Mouse (Mus musculus): ENCODE measurements around the gene Dclk1. TPM values are rescaled to one million over a fixed set of nuclear protein-coding genes. Genes with fewer than 3 reads are reported as not detected.

Gene Dclk1
- polyA plus RNA-seq, 1 experiment from 2014 or later: 44.8 TPM

GRCm38 (mm10) chr3:55226501-55227213, 15.5 kb upstream of the Dclk1 start:
- H3K9me3 ChIP-seq: peaks cover 4% of the 10 kb centered on the region; the same call in 1 of the 2 replicates
- H3K4me3 ChIP-seq: no peak overlapping the region
- WGBS: 23% methylated on average over 18 of the region's 18 CpGs
- DNase-seq (ENCODE audit: low spot score): peak; percentile 58
- peaks cover 9% of the 10 kb centered on the region for H3K4me1 ChIP-seq
- H3K27ac ChIP-seq (replicated peaks): no peak overlapping the region
- H3K27me3 ChIP-seq (replicated peaks; ENCODE audit: low read depth, poor library complexity, severe bottlenecking): peaks cover 17% of the 10 kb centered on the region; the same call in 1 of the 2 replicates
- no peaks in the 10 kb centered on the region for H3K36me3 ChIP-seq (replicated peaks)

GRCm38 (mm10) chr3:55227214-55227581, 15.0 kb upstream of the Dclk1 start:
- peaks cover 17% of the 10 kb centered on the region; the same call in 1 of the 2 replicates for H3K27me3 ChIP-seq (replicated peaks; ENCODE audit: low read depth, poor library complexity, severe bottlenecking)
- peaks cover 9% of the 10 kb centered on the region for H3K4me1 ChIP-seq
- no peaks in the 10 kb centered on the region for H3K36me3 ChIP-seq (replicated peaks)
- H3K27ac ChIP-seq (replicated peaks): no peak overlapping the region
- 25% methylated on average over 4 of the region's 4 CpGs for WGBS
- no peak overlapping the region for H3K4me3 ChIP-seq
- DNase-seq (ENCODE audit: low spot score): no peak
- H3K9me3 ChIP-seq: peaks cover 4% of the 10 kb centered on the region; the same call in 1 of the 2 replicates

- Histone ChIP-seq H3K27ac (replicated peaks) (peak overlapping the region; percentile 91), H3K4me1 (peaks cover 26% of the 10 kb centered on the region), H3K9me3 (no peaks in the 10 kb centered on the region), H3K36me3 (replicated peaks) (peaks cover 4% of the 10 kb centered on the region; the same call in 1 of the 2 replicates), H3K27me3 (replicated peaks; ENCODE audit: low read depth, poor library complexity, severe bottlenecking) (peaks cover 38% of the 10 kb centered on the region), H3K4me3 (peak overlapping the region; percentile 80)
- under 1% methylated on average over 45 of the region's 45 CpGs for WGBS
- DNase-seq (ENCODE audit: low spot score): peak; percentile 88
These were observed 375 bp downstream of the Dclk1 start for GRCm38 (mm10) chr3:55242422-55243055.

GRCm38 (mm10) chr3:55243056-55243471, 900 bp downstream of the Dclk1 start:
- DNase-seq (ENCODE audit: low spot score): no peak
- peak overlapping the region; percentile 91 for H3K27ac ChIP-seq (replicated peaks)
- WGBS: 2% methylated on average over 8 of the region's 8 CpGs

GRCm38 (mm10) chr3:55244087-55244486, 1.9 kb downstream of the Dclk1 start:
- peaks cover 10% of the 10 kb centered on the region for H3K36me3 ChIP-seq (replicated peaks)
- no peak for DNase-seq (ENCODE audit: low spot score)
- H3K4me1 ChIP-seq: peaks cover 26% of the 10 kb centered on the region
- WGBS: 68% methylated on average over 6 of the region's 6 CpGs
- H3K9me3 ChIP-seq: no peaks in the 10 kb centered on the region
- H3K27me3 ChIP-seq (replicated peaks; ENCODE audit: low read depth, poor library complexity, severe bottlenecking): peaks cover 38% of the 10 kb centered on the region
- H3K4me3 ChIP-seq: peak overlapping the region; percentile 80; the same call in 1 of the 2 replicates
- H3K27ac ChIP-seq (replicated peaks): no peak overlapping the region

More at GRCm38 (mm10) chr3:55243056-55243471, 900 bp downstream of the Dclk1 start:
- H3K9me3 ChIP-seq: no peaks in the 10 kb centered on the region
- H3K36me3 ChIP-seq (replicated peaks): peaks cover 5% of the 10 kb centered on the region
- H3K4me1 ChIP-seq: peaks cover 26% of the 10 kb centered on the region
- peaks cover 38% of the 10 kb centered on the region for H3K27me3 ChIP-seq (replicated peaks; ENCODE audit: low read depth, poor library complexity, severe bottlenecking)
- H3K4me3 ChIP-seq: peak overlapping the region; percentile 80

GRCm38 (mm10) chr3:55246618-55247272, 4.6 kb downstream of the Dclk1 start:
- WGBS: 89% methylated on average over 12 of the region's 12 CpGs
- no peak for DNase-seq (ENCODE audit: low spot score)
- no peaks in the 10 kb centered on the region for H3K9me3 ChIP-seq
- H3K27me3 ChIP-seq (replicated peaks; ENCODE audit: low read depth, poor library complexity, severe bottlenecking): peaks cover 30% of the 10 kb centered on the region
- H3K27ac ChIP-seq (replicated peaks): no peak overlapping the region
- H3K36me3 ChIP-seq (replicated peaks): peaks cover 10% of the 10 kb centered on the region
- H3K4me3 ChIP-seq: no peak overlapping the region
- peaks cover 25% of the 10 kb centered on the region for H3K4me1 ChIP-seq

- H3K36me3 ChIP-seq (replicated peaks): peaks cover 10% of the 10 kb centered on the region
- H3K27me3 ChIP-seq (replicated peaks; ENCODE audit: low read depth, poor library complexity, severe bottlenecking): peaks cover 19% of the 10 kb centered on the region
- no peaks in the 10 kb centered on the region for H3K9me3 ChIP-seq
- 86% methylated on average over 3 of the region's 3 CpGs for WGBS
- no peak overlapping the region for H3K27ac ChIP-seq (replicated peaks)
- no peak for DNase-seq (ENCODE audit: low spot score)
- peaks cover 12% of the 10 kb centered on the region for H3K4me1 ChIP-seq
- no peak overlapping the region for H3K4me3 ChIP-seq
These were observed 5.9 kb downstream of the Dclk1 start for GRCm38 (mm10) chr3:55248048-55248447.

GRCm38 (mm10) chr3:55248508-55248907, 6.3 kb downstream of the Dclk1 start:
- WGBS: 85% methylated on average over 6 of the region's 6 CpGs
- peaks cover 10% of the 10 kb centered on the region for H3K36me3 ChIP-seq (replicated peaks)
- DNase-seq (ENCODE audit: low spot score): no peak
- peaks cover 14% of the 10 kb centered on the region for H3K27me3 ChIP-seq (replicated peaks; ENCODE audit: low read depth, poor library complexity, severe bottlenecking)
- no peaks in the 10 kb centered on the region for H3K9me3 ChIP-seq
- peaks cover 7% of the 10 kb centered on the region for H3K4me1 ChIP-seq
- no peak overlapping the region for H3K4me3 ChIP-seq
- no peak overlapping the region for H3K27ac ChIP-seq (replicated peaks)

- Histone ChIP-seq H3K9me3 (no peaks in the 10 kb centered on the region), H3K4me3 (no peak overlapping the region), H3K4me1 (no peaks in the 10 kb centered on the region), H3K27ac (replicated peaks) (no peak overlapping the region), H3K36me3 (replicated peaks) (peaks cover 12% of the 10 kb centered on the region), H3K27me3 (replicated peaks; ENCODE audit: low read depth, poor library complexity, severe bottlenecking) (no peaks in the 10 kb centered on the region)
- 84% methylated on average over 2 of the region's 2 CpGs for WGBS
- DNase-seq (ENCODE audit: low spot score): no peak
These were observed 8.5 kb downstream of the Dclk1 start for GRCm38 (mm10) chr3:55250631-55251030.

GRCm38 (mm10) chr3:55260139-55260538, 18.0 kb downstream of the Dclk1 start:
- Histone ChIP-seq H3K4me3 (no peak overlapping the region), H3K36me3 (replicated peaks) (no peaks in the 10 kb centered on the region), H3K27ac (replicated peaks) (no peak overlapping the region), H3K27me3 (replicated peaks; ENCODE audit: low read depth, poor library complexity, severe bottlenecking) (no peaks in the 10 kb centered on the region), H3K4me1 (no peaks in the 10 kb centered on the region), H3K9me3 (no peaks in the 10 kb centered on the region)
- DNase-seq (ENCODE audit: low spot score): no peak
- 91% methylated on average over 7 of the region's 7 CpGs for WGBS

- Histone ChIP-seq H3K4me1 (0 out of 2 replicates have a peak, but pooled peaks cover 4% of the 10 kb centered on the region), H3K27me3 (replicated peaks; ENCODE audit: low read depth, poor library complexity, severe bottlenecking) (no peaks in the 10 kb centered on the region), H3K36me3 (replicated peaks) (no peaks in the 10 kb centered on the region), H3K27ac (replicated peaks) (no peak overlapping the region), H3K4me3 (no peak overlapping the region), H3K9me3 (no peaks in the 10 kb centered on the region)
- whole genome bisulfite sequencing: 89% methylated on average over 5 of the region's 5 CpGs
- no peak for DNase-seq (ENCODE audit: low spot score)
These were observed 23.9 kb downstream of the Dclk1 start for GRCm38 (mm10) chr3:55266091-55266490.

GRCm38 (mm10) chr3:55269802-55270201, 27.6 kb downstream of the Dclk1 start:
- Histone ChIP-seq H3K27ac (replicated peaks) (no peak overlapping the region), H3K27me3 (replicated peaks; ENCODE audit: low read depth, poor library complexity, severe bottlenecking) (no peaks in the 10 kb centered on the region), H3K9me3 (no peaks in the 10 kb centered on the region), H3K36me3 (replicated peaks) (no peaks in the 10 kb centered on the region), H3K4me3 (no peak overlapping the region), H3K4me1 (0 out of 2 replicates have a peak, but pooled peaks cover 4% of the 10 kb centered on the region)
- DNase-seq (ENCODE audit: low spot score): no peak
- 87% methylated on average over 4 of the region's 4 CpGs for WGBS

Data from embryonic facial prominence, embryonic 10.5 days (tissue).